Mouse (Mus musculus) liver, embryonic 11.5 days (tissue): ENCODE measurements around the gene Rdh7. TPM values are rescaled to one million over a fixed set of nuclear protein-coding genes. Genes with fewer than 3 reads are reported as not detected.
A peak's percentile ranks its signal among the peaks of the same experiment; 100 is the strongest.
"Not testable (repeated sequence)": the region's sequence is repeated elsewhere in the genome, so short reads cannot be mapped to it uniquely, and the experiment has no call there.

Experiments used
- ATAC-seq: fragments of 200-750 bp; cut with Nextera tagmentation; replicated peaks from 2 replicates; pipeline ENCODE4 v1.8.0; 2017; ENCODE audit warnings: moderate number of reproducible peaks, mild to moderate bottlenecking, moderate TSS enrichment, moderate library complexity; ENCODE audit not compliant: low FRiP score
- DNase-seq: peaks from one replicate; pipeline ENCODE4 v3.0.0-alpha.2; 2017; ENCODE audit warnings: low spot score
- H3K27ac ChIP-seq: fragments of 300-500 bp; sonication (generic); 2 replicates; pipeline ENCODE4 v1.5.1; 2014; ENCODE audit warnings: mild to moderate bottlenecking, low read depth, low read length, control low read depth
- H3K27me3 ChIP-seq: fragments of 300-500 bp; sonication (generic); replicated peaks from 2 replicates; pipeline ENCODE4 v1.6.1; 2014; ENCODE audit warnings: low read length, mixed read lengths; ENCODE audit not compliant: control insufficient read depth, insufficient read depth
- H3K36me3 ChIP-seq: fragments of 300-500 bp; sonication (generic); 2 replicates; pipeline ENCODE4 v1.6.1; 2014; ENCODE audit warnings: mild to moderate bottlenecking, low read length, moderate library complexity, mixed read lengths; ENCODE audit not compliant: control insufficient read depth, insufficient read depth
- H3K4me1 ChIP-seq: fragments of 300-500 bp; sonication (generic); replicated peaks from 2 replicates; pipeline ENCODE4 v1.6.1; 2014; ENCODE audit warnings: low read length, mixed read lengths; ENCODE audit not compliant: control insufficient read depth, insufficient read depth
- H3K4me2 ChIP-seq: fragments of 300-500 bp; sonication (generic); 2 replicates; pipeline ENCODE4 v1.6.1; 2014; ENCODE audit warnings: mild to moderate bottlenecking, control low read depth, moderate library complexity
- H3K4me3 ChIP-seq: fragments of 300-500 bp; sonication (generic); 2 replicates; pipeline ENCODE4 v1.5.1; 2014; ENCODE audit warnings: low read depth, low read length, control low read depth
- H3K9ac ChIP-seq: fragments of 300-500 bp; sonication (generic); 2 replicates; pipeline ENCODE4 v1.6.1; 2014; ENCODE audit warnings: low read depth, low read length, control low read depth
- H3K9me3 ChIP-seq: fragments of 300-500 bp; sonication (generic); 2 replicates; pipeline ENCODE4 v1.6.1; 2016; ENCODE audit warnings: low read length, inconsistent platforms, mixed read lengths; ENCODE audit not compliant: control insufficient read depth
- WGBS: fragments of 180-500 bp; shearing (Covaris S2); extraction: QIAGEN DNeasy Blood & Tissue Kit; methylation state at CpG from one replicate; pipeline ENCODE4 v1.1.7; 2014; 5-methylcytosine and 5-hydroxymethylcytosine counted together
- polyA plus RNA-seq: library from polyadenylated mRNA; unstranded; fragments of >200 nt; fragmentation: Nextera tagmentation; extraction: Ambion mirVana; gene quantifications from 2 replicates; pipeline ENCODE4 v1.2.1, GENCODE M21; 2014

Rdh7 gene
- polyA plus RNA-seq, 1 experiment from 2014 or later = not detected

- WGBS = 69% methylated on average over 5 of the region's 5 CpGs
- no peaks in the 10 kb centered on the region for H3K36me3 ChIP-seq
- no peaks in the 10 kb centered on the region for H3K9me3 ChIP-seq
- ATAC-seq (no peak), DNase-seq (no peak)
- no peak overlapping the region for H3K4me3 ChIP-seq
- no peak overlapping the region for H3K27ac ChIP-seq
- H3K9ac ChIP-seq = no peak overlapping the region
- H3K27me3 ChIP-seq = no peaks in the 10 kb centered on the region
- H3K4me2 ChIP-seq = no peak overlapping the region
- no peaks in the 10 kb centered on the region for H3K4me1 ChIP-seq
Observed at GRCm38 (mm10) chr10:127899783-127900182, 11.2 kb upstream of the Rdh7 start.

- Histone ChIP-seq H3K36me3 (no peaks in the 10 kb centered on the region), H3K4me1 (0 out of 2 replicates have a peak, but pooled peaks cover 2% of the 10 kb centered on the region), H3K27ac (no peak within 1 kb of the TSS), H3K27me3 (no peaks in the 10 kb centered on the region), H3K4me3 (no peak within 1 kb of the TSS), H3K4me2 (no peak within 1 kb of the TSS), H3K9ac (no peak within 1 kb of the TSS), H3K9me3 (no peaks in the 10 kb centered on the region)
- DNase-seq (no peak), ATAC-seq (no peak)
- WGBS = 73% methylated on average over 2 of the region's 2 CpGs
Observed at GRCm38 (mm10) chr10:127898218-127898617, 9.6 kb upstream of the Rdh7 start, which contains the start of gene Sdr9c7. Sdr9c7 (plus strand) TSS chr10:127898518.

GRCm38 (mm10) chr10:127897506-127897905, 8.9 kb upstream of the Rdh7 start:
- WGBS = 75% methylated on average over 3 of the region's 3 CpGs
- Histone ChIP-seq H3K4me3 (no peak overlapping the region), H3K27ac (no peak overlapping the region), H3K36me3 (no peaks in the 10 kb centered on the region), H3K4me1 (0 out of 2 replicates have a peak, but pooled peaks cover 2% of the 10 kb centered on the region), H3K4me2 (no peak overlapping the region), H3K9me3 (no peaks in the 10 kb centered on the region), H3K9ac (no peak overlapping the region), H3K27me3 (no peaks in the 10 kb centered on the region)
- DNase-seq (no peak), ATAC-seq (no peak)

GRCm38 (mm10) chr10:127896705-127897104, 8.1 kb upstream of the Rdh7 start:
- no peak for ATAC-seq
- no peaks in the 10 kb centered on the region for H3K36me3 ChIP-seq
- no peak overlapping the region for H3K4me3 ChIP-seq
- DNase-seq = no peak
- no peak overlapping the region for H3K9ac ChIP-seq
- no peaks in the 10 kb centered on the region for H3K9me3 ChIP-seq
- WGBS = 50% methylated on average over 5 of the region's 5 CpGs
- 0 out of 2 replicates have a peak, but pooled peaks cover 2% of the 10 kb centered on the region for H3K4me1 ChIP-seq
- no peak overlapping the region for H3K27ac ChIP-seq
- H3K27me3 ChIP-seq = no peaks in the 10 kb centered on the region
- no peak overlapping the region for H3K4me2 ChIP-seq

- WGBS = 50% methylated on average over 5 of the region's 5 CpGs
- not testable (repeated sequence) for H3K27me3 ChIP-seq, H3K4me3 ChIP-seq, H3K4me1 ChIP-seq, H3K36me3 ChIP-seq, H3K9ac ChIP-seq, H3K4me2 ChIP-seq, H3K9me3 ChIP-seq, DNase-seq, H3K27ac ChIP-seq
- peak; percentile 53 for ATAC-seq
Observed at GRCm38 (mm10) chr10:127893163-127894022, 4.8 kb upstream of the Rdh7 start.

- Histone ChIP-seq H3K9me3 (no peaks in the 10 kb centered on the region), H3K4me1 (0 out of 2 replicates have a peak, but pooled peaks cover 2% of the 10 kb centered on the region), H3K27me3 (no peaks in the 10 kb centered on the region), H3K4me3 (no peak overlapping the region), H3K9ac (no peak overlapping the region), H3K27ac (no peak overlapping the region), H3K36me3 (no peaks in the 10 kb centered on the region), H3K4me2 (no peak overlapping the region)
- ATAC-seq (no peak), DNase-seq (no peak)
- WGBS = 71% methylated on average over 1 of the region's 1 CpGs
Observed at GRCm38 (mm10) chr10:127891481-127891880, 2.9 kb upstream of the Rdh7 start.

- H3K27me3 ChIP-seq = no peaks in the 10 kb centered on the region
- no peaks in the 10 kb centered on the region for H3K36me3 ChIP-seq
- H3K9me3 ChIP-seq = no peaks in the 10 kb centered on the region
- no peak overlapping the region for H3K4me2 ChIP-seq
- no peaks in the 10 kb centered on the region for H3K4me1 ChIP-seq
- no peak overlapping the region for H3K27ac ChIP-seq
- no peak for ATAC-seq
- H3K4me3 ChIP-seq = no peak overlapping the region
- no peak overlapping the region for H3K9ac ChIP-seq
- 75% methylated on average over 4 of the region's 4 CpGs for WGBS
- no peak for DNase-seq
Observed at GRCm38 (mm10) chr10:127886971-127887370, 1.6 kb downstream of the Rdh7 start.

- Histone ChIP-seq H3K4me1 (no peaks in the 10 kb centered on the region), H3K27ac (no peak overlapping the region), H3K27me3 (no peaks in the 10 kb centered on the region), H3K4me3 (no peak overlapping the region), H3K4me2 (no peak overlapping the region), H3K9me3 (no peaks in the 10 kb centered on the region), H3K36me3 (no peaks in the 10 kb centered on the region), H3K9ac (no peak overlapping the region)
- ATAC-seq (no peak), DNase-seq (no peak)
- WGBS = 70% methylated on average over 1 of the region's 1 CpGs
Observed at GRCm38 (mm10) chr10:127886551-127886950, 2.1 kb downstream of the Rdh7 start.

- Histone ChIP-seq H3K27me3 (no peaks in the 10 kb centered on the region), H3K4me1 (peaks cover 16% of the 10 kb centered on the region), H3K4me2 (no peak overlapping the region), H3K9ac (no peak overlapping the region), H3K4me3 (no peak overlapping the region), H3K9me3 (no peaks in the 10 kb centered on the region), H3K27ac (no peak overlapping the region), H3K36me3 (no peaks in the 10 kb centered on the region)
- no peak for ATAC-seq
- WGBS = 86% methylated on average over 4 of the region's 4 CpGs
- no peak for DNase-seq
Observed at GRCm38 (mm10) chr10:127881041-127881440, 7.6 kb downstream of the Rdh7 start.
